Mouse (Mus musculus) frontal cortex, postnatal 10 days (tissue): ENCODE measurements around the gene Macrod1.

ENCODE experiments used
- DNase-seq, 2 experiments: peaks; one replicate each; pipeline ENCODE4 v3.0.0; 2022; ENCODE audit warnings: low spot score in 2 of 2, mixed read lengths in 1 of 2

The Macrod1 gene

GRCm38 (mm10) chr19:7166767-7167166, 110.2 kb downstream of the Macrod1 start:
- DNase-seq, result no peak

GRCm38 (mm10) chr19:7168423-7168822, 111.8 kb downstream of the Macrod1 start:
- no peak for DNase-seq

- DNase-seq, result no peak
Measured at GRCm38 (mm10) chr19:7170916-7171315, 114.3 kb downstream of the Macrod1 start.

GRCm38 (mm10) chr19:7171447-7171846, 114.8 kb downstream of the Macrod1 start:
- DNase-seq, result no peak

GRCm38 (mm10) chr19:7172051-7172866, 115.6 kb downstream of the Macrod1 start:
- peak; percentile 73 to 75 for DNase-seq

- DNase-seq, result no peak
Measured at GRCm38 (mm10) chr19:7176041-7176696, 119.6 kb downstream of the Macrod1 start.

GRCm38 (mm10) chr19:7177804-7178511, 121.3 kb downstream of the Macrod1 start:
- DNase-seq, result no peak

- DNase-seq, result no peak
Measured at GRCm38 (mm10) chr19:7178841-7179452, 122.3 kb downstream of the Macrod1 start.

GRCm38 (mm10) chr19:7180756-7181405, 124.3 kb downstream of the Macrod1 start:
- DNase-seq, result no peak

- no peak for DNase-seq
Measured at GRCm38 (mm10) chr19:7181496-7181895, 124.9 kb downstream of the Macrod1 start.

GRCm38 (mm10) chr19:7182273-7182949, 125.8 kb downstream of the Macrod1 start:
- DNase-seq, result peak; percentile 79 to 84

- no peak for DNase-seq
Measured at GRCm38 (mm10) chr19:7183419-7183818, 126.8 kb downstream of the Macrod1 start.

GRCm38 (mm10) chr19:7185059-7185458, 128.4 kb downstream of the Macrod1 start:
- DNase-seq, result no peak

- no peak for DNase-seq
Measured at GRCm38 (mm10) chr19:7185715-7186291, 129.2 kb downstream of the Macrod1 start.

GRCm38 (mm10) chr19:7187157-7187556, 130.5 kb downstream of the Macrod1 start:
- no peak for DNase-seq

GRCm38 (mm10) chr19:7189026-7189425, 132.4 kb downstream of the Macrod1 start:
- no peak for DNase-seq

GRCm38 (mm10) chr19:7190986-7191385, 134.4 kb downstream of the Macrod1 start:
- no peak for DNase-seq

- no peak for DNase-seq
Measured at GRCm38 (mm10) chr19:7191639-7192038, 135.0 kb downstream of the Macrod1 start.

- DNase-seq, result no peak
Measured at GRCm38 (mm10) chr19:7192561-7192967, 136.0 kb downstream of the Macrod1 start.

- peak in 1 of 2 experiments; percentile 59 for DNase-seq
Measured at GRCm38 (mm10) chr19:7195900-7196728, 139.5 kb downstream of the Macrod1 start.
